Mouse (Mus musculus) hindbrain, embryonic 16.5 days (tissue): ENCODE data around the gene Iqch. TPM values are rescaled to one million over a fixed set of nuclear protein-coding genes. Genes with fewer than 3 reads are reported as not detected.

Source experiments
- ATAC-seq: fragments of 200-750 bp; cut with Nextera tagmentation; 2 replicates; pipeline ENCODE4 v1.8.0; 2017; ENCODE audit warnings: moderate TSS enrichment, moderate library complexity
- H3K27ac ChIP-seq: fragments of 300-500 bp; sonication (generic); 2 replicates; pipeline ENCODE4 v1.5.1; 2014; ENCODE audit warnings: low read depth, mild to moderate bottlenecking, control low read depth, low read length, moderate library complexity
- H3K27me3 ChIP-seq: fragments of 300-500 bp; sonication (generic); replicated peaks from 2 replicates; pipeline ENCODE4 v1.6.1; 2014; ENCODE audit warnings: low read length; ENCODE audit not compliant: control insufficient read depth, insufficient read depth
- H3K36me3 ChIP-seq: fragments of 300-500 bp; sonication (generic); 2 replicates; pipeline ENCODE4 v1.6.1; 2014; ENCODE audit warnings: mild to moderate bottlenecking, low read length, moderate library complexity, mixed read lengths; ENCODE audit not compliant: control insufficient read depth, insufficient read depth
- H3K4me1 ChIP-seq: fragments of 300-500 bp; sonication (generic); 2 replicates; pipeline ENCODE4 v1.6.1; 2014; ENCODE audit warnings: low read depth, low read length; ENCODE audit not compliant: control insufficient read depth, insufficient read depth
- H3K4me2 ChIP-seq: fragments of 300-500 bp; sonication (generic); 2 replicates; pipeline ENCODE4 v1.6.1; 2014; ENCODE audit warnings: mild to moderate bottlenecking, low read length, control low read depth, moderate library complexity
- H3K4me3 ChIP-seq: fragments of 300-500 bp; sonication (generic); 2 replicates; pipeline ENCODE4 v1.5.1; 2014; ENCODE audit warnings: mild to moderate bottlenecking, low read length, control low read depth, moderate library complexity
- H3K9ac ChIP-seq: fragments of 300-500 bp; sonication (generic); 2 replicates; pipeline ENCODE4 v1.6.1; 2014; ENCODE audit warnings: low read depth, mild to moderate bottlenecking, control low read depth, low read length, moderate library complexity
- H3K9me3 ChIP-seq: fragments of 300-500 bp; sonication (generic); 2 replicates; pipeline ENCODE4 v1.6.1; 2014; ENCODE audit warnings: mild to moderate bottlenecking, low read length, moderate library complexity; ENCODE audit not compliant: control insufficient read depth
- WGBS: fragments of 180-500 bp; shearing (Covaris S2); extraction: QIAGEN DNeasy Blood & Tissue Kit; methylation state at CpG from one replicate; pipeline ENCODE4 v1.1.7; 2014; 5-methylcytosine and 5-hydroxymethylcytosine counted together
- polyA plus RNA-seq: library from polyadenylated mRNA; unstranded; fragments of >200 nt; fragmentation: Nextera tagmentation; extraction: Ambion mirVana; gene quantifications from 2 replicates; pipeline ENCODE4 v1.2.1, GENCODE M21; 2015

Gene Iqch
- polyA plus RNA-seq, 1 experiment from 2014 or later: 0.14 TPM

GRCm38 (mm10) chr9:63581778-63582177 is 20.5 kb downstream of the Iqch start:
- ATAC-seq: no peak
- Histone ChIP-seq H3K27me3 (no peaks in the 10 kb centered on the region), H3K4me2 (no peak overlapping the region), H3K9me3 (no peaks in the 10 kb centered on the region; the same call in 1 of the 2 replicates), H3K9ac (no peak overlapping the region), H3K36me3 (no peaks in the 10 kb centered on the region), H3K4me1 (no peaks in the 10 kb centered on the region), H3K4me3 (no peak overlapping the region), H3K27ac (no peak overlapping the region)
- WGBS: 87% methylated on average over 4 of the region's 4 CpGs

- Histone ChIP-seq H3K4me3 (no peak overlapping the region), H3K4me1 (no peaks in the 10 kb centered on the region), H3K9ac (no peak overlapping the region), H3K27me3 (no peaks in the 10 kb centered on the region), H3K36me3 (no peaks in the 10 kb centered on the region), H3K9me3 (no peaks in the 10 kb centered on the region), H3K27ac (no peak overlapping the region), H3K4me2 (no peak overlapping the region)
- no peak for ATAC-seq
- 85% methylated on average over 2 of the region's 2 CpGs for WGBS
Observed at GRCm38 (mm10) chr9:63580046-63580445, 22.2 kb downstream of the Iqch start.

GRCm38 (mm10) chr9:63579644-63580043 is 22.6 kb downstream of the Iqch start:
- 85% methylated on average over 5 of the region's 5 CpGs for WGBS
- Histone ChIP-seq H3K9me3 (no peaks in the 10 kb centered on the region), H3K27ac (no peak overlapping the region), H3K4me2 (no peak overlapping the region), H3K4me3 (no peak overlapping the region), H3K36me3 (no peaks in the 10 kb centered on the region), H3K9ac (no peak overlapping the region), H3K4me1 (no peaks in the 10 kb centered on the region), H3K27me3 (no peaks in the 10 kb centered on the region)
- no peak for ATAC-seq

- Histone ChIP-seq H3K27me3 (no peaks in the 10 kb centered on the region), H3K9ac (no peak overlapping the region), H3K4me3 (no peak overlapping the region), H3K36me3 (no peaks in the 10 kb centered on the region), H3K4me1 (no peaks in the 10 kb centered on the region), H3K9me3 (no peaks in the 10 kb centered on the region), H3K27ac (no peak overlapping the region), H3K4me2 (no peak overlapping the region)
- 95% methylated on average over 3 of the region's 3 CpGs for WGBS
- no peak for ATAC-seq
Observed at GRCm38 (mm10) chr9:63577469-63577868, 24.8 kb downstream of the Iqch start.

GRCm38 (mm10) chr9:63572874-63573273 is 29.4 kb downstream of the Iqch start:
- H3K9me3 ChIP-seq: no peaks in the 10 kb centered on the region
- no peak overlapping the region for H3K4me2 ChIP-seq
- ATAC-seq: no peak
- peaks cover 10% of the 10 kb centered on the region for H3K4me1 ChIP-seq
- H3K36me3 ChIP-seq: no peaks in the 10 kb centered on the region
- H3K27me3 ChIP-seq: no peaks in the 10 kb centered on the region
- no peak overlapping the region for H3K4me3 ChIP-seq
- H3K27ac ChIP-seq: no peak overlapping the region
- WGBS: 78% methylated on average over 7 of the region's 7 CpGs
- no peak overlapping the region for H3K9ac ChIP-seq

- Histone ChIP-seq H3K27me3 (no peaks in the 10 kb centered on the region), H3K36me3 (no peaks in the 10 kb centered on the region), H3K4me1 (peaks cover 10% of the 10 kb centered on the region), H3K27ac (no peak overlapping the region), H3K9me3 (no peaks in the 10 kb centered on the region), H3K9ac (no peak overlapping the region), H3K4me2 (no peak overlapping the region), H3K4me3 (no peak overlapping the region)
- 28% methylated on average over 6 of the region's 6 CpGs for WGBS
- no peak for ATAC-seq
Observed at GRCm38 (mm10) chr9:63571895-63572294, 30.4 kb downstream of the Iqch start.

- WGBS: 17% methylated on average over 8 of the region's 8 CpGs
- H3K36me3 ChIP-seq: no peaks in the 10 kb centered on the region
- no peak overlapping the region for H3K9ac ChIP-seq
- H3K4me3 ChIP-seq: no peak overlapping the region
- ATAC-seq: 0 out of 2 replicates have a peak, but pooled peaks have one; percentile 42
- H3K27ac ChIP-seq: no peak overlapping the region
- no peak overlapping the region; the same call in 1 of the 2 replicates for H3K4me2 ChIP-seq
- H3K27me3 ChIP-seq: no peaks in the 10 kb centered on the region
- H3K9me3 ChIP-seq: no peaks in the 10 kb centered on the region
- peaks cover 10% of the 10 kb centered on the region for H3K4me1 ChIP-seq
Observed at GRCm38 (mm10) chr9:63568808-63569207, 33.5 kb downstream of the Iqch start.

- no peak for ATAC-seq
- Histone ChIP-seq H3K9ac (no peak overlapping the region), H3K27ac (no peak overlapping the region), H3K9me3 (no peaks in the 10 kb centered on the region), H3K27me3 (no peaks in the 10 kb centered on the region), H3K4me3 (no peak overlapping the region), H3K36me3 (no peaks in the 10 kb centered on the region), H3K4me2 (no peak overlapping the region; the same call in 1 of the 2 replicates), H3K4me1 (peaks cover 10% of the 10 kb centered on the region)
- WGBS: 56% methylated on average over 6 of the region's 6 CpGs
Observed at GRCm38 (mm10) chr9:63568314-63568713, 34.0 kb downstream of the Iqch start.

GRCm38 (mm10) chr9:63563436-63563835 is 38.9 kb downstream of the Iqch start:
- Histone ChIP-seq H3K9ac (no peak overlapping the region), H3K4me2 (no peak overlapping the region), H3K4me1 (peaks cover 4% of the 10 kb centered on the region), H3K27me3 (no peaks in the 10 kb centered on the region), H3K27ac (no peak overlapping the region), H3K36me3 (no peaks in the 10 kb centered on the region), H3K9me3 (no peaks in the 10 kb centered on the region), H3K4me3 (no peak overlapping the region)
- 83% methylated on average over 2 of the region's 2 CpGs for WGBS
- no peak for ATAC-seq

GRCm38 (mm10) chr9:63561931-63562330 is 40.4 kb downstream of the Iqch start:
- H3K4me1 ChIP-seq: no peaks in the 10 kb centered on the region; the same call in 1 of the 2 replicates
- no peak overlapping the region for H3K4me3 ChIP-seq
- no peaks in the 10 kb centered on the region for H3K36me3 ChIP-seq
- no peak overlapping the region for H3K4me2 ChIP-seq
- WGBS: 58% methylated on average over 8 of the region's 8 CpGs
- H3K9me3 ChIP-seq: no peaks in the 10 kb centered on the region
- H3K27ac ChIP-seq: no peak overlapping the region
- no peak for ATAC-seq
- no peak overlapping the region for H3K9ac ChIP-seq
- no peaks in the 10 kb centered on the region for H3K27me3 ChIP-seq
